ENCODE assay signal across 11 mouse cellular contexts in genomic region chr2:91279372-91279755, GRCm38 (mm10). TPM values are rescaled to one million over a fixed set of nuclear protein-coding genes. Genes with fewer than 3 reads are reported as not detected.
DNase-seq lines count a peak whose midpoint lies in the region; ATAC-seq and TF ChIP-seq lines count a peak whose summit lies in the region.
"Had no signal": no experiment of that assay in that cellular context is flagged by ENCODE, and none has a peak within 500 bp of the region (broad histone marks: within the 10 kb centered on the region; RNA-seq: fewer than 3 reads in every experiment).

No protein-coding gene starts in this region.

- no peak overlapping the region for H3K27ac ChIP-seq in hindbrain, postnatal 0 days
- H3K27ac ChIP-seq in hindbrain, embryonic 13.5 days: no peak overlapping the region
- H3K27ac ChIP-seq in midbrain, embryonic 13.5 days: 0 out of 2 replicates have a peak overlapping the region, but pooled peaks have one; percentile 19
- H3K27ac ChIP-seq in midbrain, embryonic 14.5 days (replicated peaks; ENCODE audit: low read depth, low read length): no peak overlapping the region
- no peak overlapping the region; the same call in 1 of the 2 replicates for H3K27ac ChIP-seq in stomach, embryonic 16.5 days (ENCODE audit: low read length)
- H3K27ac ChIP-seq: left cerebral cortex, adult 2 months had no signal

- no peak for ATAC-seq in cerebellum, adult (ENCODE audit: insufficient number of reproducible peaks, low FRiP score, low TSS enrichment)
- peak; percentile 33; the same call in 1 of the 2 replicates for ATAC-seq in hindbrain, postnatal 0 days
- no peak for ATAC-seq in hindbrain, embryonic 13.5 days (ENCODE audit: low FRiP score)
- ATAC-seq in midbrain, embryonic 13.5 days: peak; percentile 48; the same call in 1 of the 2 replicates
- ATAC-seq in midbrain, embryonic 14.5 days (ENCODE audit: low FRiP score, low TSS enrichment): no peak
- ATAC-seq in stomach, embryonic 16.5 days (ENCODE audit: insufficient read depth, low FRiP score): peak; percentile 19; the same call in 1 of the 2 replicates
- no peak for ATAC-seq in frontal cortex, adult (ENCODE audit: low TSS enrichment)

- DNase-seq in cerebellum, adult 11-12 months: peak; percentile 15
- DNase-seq in hindbrain, postnatal 0 days (ENCODE audit: low spot score): no peak
- DNase-seq in midbrain, embryonic 14.5 days: no peak

- no peaks in the 10 kb centered on the region for H3K9me3 ChIP-seq in hindbrain, postnatal 0 days (ENCODE audit: low read length)
- H3K9me3 ChIP-seq in hindbrain, embryonic 13.5 days: no peaks in the 10 kb centered on the region
- H3K9me3 ChIP-seq in midbrain, embryonic 13.5 days: no peaks in the 10 kb centered on the region
- H3K9me3 ChIP-seq in midbrain, embryonic 14.5 days (ENCODE audit: control insufficient read depth, low read length): no peaks in the 10 kb centered on the region
- no peaks in the 10 kb centered on the region for H3K9me3 ChIP-seq in stomach, embryonic 16.5 days (replicated peaks; ENCODE audit: control insufficient read depth, low read length)
- H3K9me3 ChIP-seq: megakaryocyte, embryonic 14.5 days had no signal

- H3K36me3 ChIP-seq in hindbrain, postnatal 0 days (ENCODE audit: insufficient read depth, low read length): peaks cover 15% of the 10 kb centered on the region
- peaks cover 49% of the 10 kb centered on the region for H3K36me3 ChIP-seq in hindbrain, embryonic 13.5 days
- H3K36me3 ChIP-seq in midbrain, embryonic 13.5 days: peaks cover 56% of the 10 kb centered on the region
- peaks cover 46% of the 10 kb centered on the region for H3K36me3 ChIP-seq in midbrain, embryonic 14.5 days (ENCODE audit: control insufficient read depth, insufficient read depth, low read length)
- peaks cover 8% of the 10 kb centered on the region for H3K36me3 ChIP-seq in stomach, embryonic 16.5 days (ENCODE audit: control insufficient read depth, insufficient read depth, low read length)

- no peak overlapping the region for H3K4me2 ChIP-seq in hindbrain, postnatal 0 days (ENCODE audit: low read depth, low read length)
- H3K4me2 ChIP-seq in hindbrain, embryonic 13.5 days: no peak overlapping the region
- H3K4me2 ChIP-seq in midbrain, embryonic 13.5 days (replicated peaks): no peak overlapping the region
- H3K4me2 ChIP-seq in midbrain, embryonic 14.5 days (ENCODE audit: low read length): no peak overlapping the region
- no peak overlapping the region for H3K4me2 ChIP-seq in stomach, embryonic 16.5 days (ENCODE audit: low read depth, low read length)

- H3K4me1 ChIP-seq in hindbrain, postnatal 0 days (ENCODE audit: insufficient read depth, low read length): no peaks in the 10 kb centered on the region
- H3K4me1 ChIP-seq in hindbrain, embryonic 13.5 days (replicated peaks): peaks cover 6% of the 10 kb centered on the region
- H3K4me1 ChIP-seq in midbrain, embryonic 13.5 days (replicated peaks): peaks cover 6% of the 10 kb centered on the region
- no peaks in the 10 kb centered on the region for H3K4me1 ChIP-seq in midbrain, embryonic 14.5 days (ENCODE audit: control insufficient read depth, insufficient read depth, low read length)
- peaks cover 9% of the 10 kb centered on the region; the same call in 1 of the 2 replicates for H3K4me1 ChIP-seq in stomach, embryonic 16.5 days (ENCODE audit: control insufficient read depth, insufficient read depth, low read length)

- no peak overlapping the region for H3K4me3 ChIP-seq in hindbrain, postnatal 0 days (ENCODE audit: low read length)
- no peak overlapping the region for H3K4me3 ChIP-seq in hindbrain, embryonic 13.5 days
- no peak overlapping the region for H3K4me3 ChIP-seq in midbrain, embryonic 13.5 days (replicated peaks)
- H3K4me3 ChIP-seq in midbrain, embryonic 14.5 days (replicated peaks; ENCODE audit: low read depth, low read length): no peak overlapping the region
- H3K4me3 ChIP-seq in stomach, embryonic 16.5 days (replicated peaks; ENCODE audit: low read length): no peak overlapping the region
- H3K4me3 ChIP-seq: left cerebral cortex, adult 2 months; megakaryocyte, embryonic 14.5 days had no signal

- 68% methylated on average over 2 of the region's 2 CpGs for WGBS in hindbrain, postnatal 0 days
- WGBS in hindbrain, embryonic 13.5 days: 85% methylated on average over 2 of the region's 2 CpGs
- 78% methylated on average over 2 of the region's 2 CpGs for WGBS in midbrain, embryonic 13.5 days
- 85% methylated on average over 2 of the region's 2 CpGs for WGBS in midbrain, embryonic 14.5 days
- WGBS in stomach, embryonic 16.5 days: 61% methylated on average over 2 of the region's 2 CpGs

- TF ChIP-seq CTCF in hindbrain, postnatal 0 days (IDR thresholded peaks at IDR 0.05; ENCODE audit: low read depth): no peak

- no peaks in the 10 kb centered on the region for H3K27me3 ChIP-seq in hindbrain, postnatal 0 days (ENCODE audit: insufficient read depth, low read length)
- no peaks in the 10 kb centered on the region for H3K27me3 ChIP-seq in hindbrain, embryonic 13.5 days
- no peaks in the 10 kb centered on the region for H3K27me3 ChIP-seq in midbrain, embryonic 13.5 days
- no peaks in the 10 kb centered on the region for H3K27me3 ChIP-seq in midbrain, embryonic 14.5 days (ENCODE audit: control insufficient read depth, insufficient read depth, low read length)
- H3K27me3 ChIP-seq in stomach, embryonic 16.5 days (ENCODE audit: control insufficient read depth, insufficient read depth, low read length): no peaks in the 10 kb centered on the region

- H3K9ac ChIP-seq in hindbrain, postnatal 0 days (replicated peaks; ENCODE audit: low read length): no peak overlapping the region
- no peak overlapping the region for H3K9ac ChIP-seq in hindbrain, embryonic 13.5 days
- H3K9ac ChIP-seq in midbrain, embryonic 13.5 days (replicated peaks): no peak overlapping the region
- no peak overlapping the region for H3K9ac ChIP-seq in midbrain, embryonic 14.5 days (replicated peaks; ENCODE audit: low read length)
- no peak overlapping the region for H3K9ac ChIP-seq in stomach, embryonic 16.5 days (ENCODE audit: low read length)

RNA-seq across cellular contexts. Expression of gene Arfgap2, which starts 14.6 kb away (rescaled TPM):
- 41.8 and 54.4 TPM in 2 replicates for total RNA-seq in hindbrain, postnatal 0 days (2014; rRNA removed)
- 53.8 and 54.1 TPM in 2 replicates for polyA plus RNA-seq in hindbrain, postnatal 0 days (2015; fragmentation: Nextera tagmentation; extraction: Ambion mirVana)
- polyA plus RNA-seq in hindbrain, embryonic 13.5 days (2015; fragmentation: Nextera tagmentation; extraction: Ambion mirVana): 69.4 and 70.4 TPM in 2 replicates
- polyA plus RNA-seq in midbrain, embryonic 13.5 days (2015; fragmentation: Nextera tagmentation; extraction: Ambion mirVana): 82.6 and 84.5 TPM in 2 replicates
- polyA plus RNA-seq in midbrain, embryonic 14.5 days (2014; fragmentation: Nextera tagmentation; extraction: Ambion mirVana): 64.2 and 71.8 TPM in 2 replicates
- polyA plus RNA-seq in stomach, embryonic 16.5 days (2015; fragmentation: Nextera tagmentation; extraction: Ambion mirVana): 82.0 and 82.3 TPM in 2 replicates

RNA-seq across cellular contexts. Expression of gene Pacsin3, which starts 23.6 kb away (rescaled TPM):
- 16.3 and 25.7 TPM in 2 replicates for total RNA-seq in hindbrain, postnatal 0 days (2014; rRNA removed)
- 26.0 and 26.1 TPM in 2 replicates for polyA plus RNA-seq in hindbrain, postnatal 0 days (2015; fragmentation: Nextera tagmentation; extraction: Ambion mirVana)
- polyA plus RNA-seq in hindbrain, embryonic 13.5 days (2015; fragmentation: Nextera tagmentation; extraction: Ambion mirVana): 12.8 and 14.5 TPM in 2 replicates
- 15.6 and 16.2 TPM in 2 replicates for polyA plus RNA-seq in midbrain, embryonic 13.5 days (2015; fragmentation: Nextera tagmentation; extraction: Ambion mirVana)
- polyA plus RNA-seq in midbrain, embryonic 14.5 days (2014; fragmentation: Nextera tagmentation; extraction: Ambion mirVana): 8.2 and 11.4 TPM in 2 replicates
- polyA plus RNA-seq in stomach, embryonic 16.5 days (2015; fragmentation: Nextera tagmentation; extraction: Ambion mirVana): 65.5 and 73.3 TPM in 2 replicates
- total RNA-seq: granulocyte monocyte progenitor cell, adult 5-6 weeks had no signal

RNA-seq across cellular contexts. Expression of gene Ddb2, which starts 42.6 kb away (rescaled TPM):
- total RNA-seq in hindbrain, postnatal 0 days (2014; rRNA removed): 7.6 and 11.3 TPM in 2 replicates
- polyA plus RNA-seq in hindbrain, postnatal 0 days (2015; fragmentation: Nextera tagmentation; extraction: Ambion mirVana): 11.5 and 12.9 TPM in 2 replicates
- 14.1 and 15.2 TPM in 2 replicates for polyA plus RNA-seq in hindbrain, embryonic 13.5 days (2015; fragmentation: Nextera tagmentation; extraction: Ambion mirVana)
- 15.1 TPM in 2 replicates for polyA plus RNA-seq in midbrain, embryonic 13.5 days (2015; fragmentation: Nextera tagmentation; extraction: Ambion mirVana)
- 10.6 and 14.6 TPM in 2 replicates for polyA plus RNA-seq in midbrain, embryonic 14.5 days (2014; fragmentation: Nextera tagmentation; extraction: Ambion mirVana)
- polyA plus RNA-seq in stomach, embryonic 16.5 days (2015; fragmentation: Nextera tagmentation; extraction: Ambion mirVana): 17.1 and 20.5 TPM in 2 replicates

Comparison
In these comparisons a context has a peak if more than half of its experiments do, and no peak if none do; other contexts are left out.
1. ATAC-seq: peak in hindbrain, postnatal 0 days (single experiment), midbrain, embryonic 13.5 days (single experiment) and stomach, embryonic 16.5 days (single experiment); none in cerebellum, adult (single experiment), hindbrain, embryonic 13.5 days (single experiment), midbrain, embryonic 14.5 days (single experiment) and frontal cortex, adult (single experiment).